Mouse (Mus musculus) adrenal gland, postnatal 10 days (tissue): ENCODE data around the gene Lpin3. TPM values are rescaled to one million over a fixed set of nuclear protein-coding genes. Genes with fewer than 3 reads are reported as not detected.

Experiments
- DNase-seq: peaks from one replicate; pipeline ENCODE4 v3.0.0; 2021; ENCODE audit warnings: mixed read lengths
- total RNA-seq, 2 experiments: library from RNA; stranded (reverse); gene quantifications; 2 replicates each; pipeline ENCODE4 v1.2.3; 2021

Gene Lpin3
- total RNA-seq, 2 experiments from 2014 or later: 21.0 to 26.4 TPM

- no peak for DNase-seq
Observed at GRCm38 (mm10) chr2:160932981-160933380, 52.5 kb downstream of the Lpin3 start.

GRCm38 (mm10) chr2:160933890-160934289, 53.4 kb downstream of the Lpin3 start:
- no peak for DNase-seq

- no peak for DNase-seq
Observed at GRCm38 (mm10) chr2:160934451-160934850, 54.0 kb downstream of the Lpin3 start.

GRCm38 (mm10) chr2:160940930-160941709, 60.6 kb downstream of the Lpin3 start:
- no peak for DNase-seq

- DNase-seq: no peak
Observed at GRCm38 (mm10) chr2:160942443-160942842, 62.0 kb downstream of the Lpin3 start.

GRCm38 (mm10) chr2:160951595-160951994, 71.1 kb downstream of the Lpin3 start:
- no peak for DNase-seq

GRCm38 (mm10) chr2:160953131-160953873, 72.8 kb downstream of the Lpin3 start:
- no peak for DNase-seq

GRCm38 (mm10) chr2:160954541-160954940, 74.1 kb downstream of the Lpin3 start:
- no peak for DNase-seq

- DNase-seq: peak; percentile 31
Observed at GRCm38 (mm10) chr2:160955331-160955730, 74.9 kb downstream of the Lpin3 start.

Other genes starting within 250 kb of the Lpin3 start
- 10 to 100 TPM; 72.7 to 75.0 TPM for gene Top1, start 234.8 kb upstream of the Lpin3 start, total RNA-seq
- 100 to 1,000 TPM in 1 of 2 experiments, 10 to 100 TPM in 1; 72.2 to 109 TPM for gene Plcg1, start 149.4 kb upstream of the Lpin3 start, total RNA-seq
- gene Zhx3, start 7.7 kb upstream of the Lpin3 start, total RNA-seq: 10 to 100 TPM; 62.9 to 85.1 TPM
- under 1 TPM; 0.63 to 0.70 TPM for gene Emilin3, start 31.7 kb downstream of the Lpin3 start, total RNA-seq
- 10 to 100 TPM; 34.6 to 48.6 TPM for gene Chd6, start 228.4 kb downstream of the Lpin3 start, total RNA-seq